ENCODE assay signal across 16 mouse cellular contexts in the genomic region with DNA sequence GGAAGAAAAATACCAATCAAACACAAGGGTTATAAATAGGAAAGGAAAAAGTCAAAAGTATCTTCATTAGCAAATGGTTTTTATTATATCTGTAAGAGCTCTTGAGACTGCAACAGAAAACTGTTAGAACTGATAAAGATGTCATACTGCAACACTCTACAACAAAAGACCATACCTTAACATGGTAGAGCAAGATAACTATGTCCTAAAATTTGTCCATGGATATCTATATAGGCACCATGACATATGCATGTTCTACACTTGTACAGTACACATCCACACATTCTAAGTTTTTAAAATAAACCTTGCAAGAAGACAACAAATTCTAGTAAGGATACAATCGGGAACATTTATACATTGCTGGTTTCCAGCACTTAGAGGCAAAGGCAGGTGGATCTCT.
"Had no signal": no experiment of that assay in that cellular context is flagged by ENCODE, and none has a peak within 500 bp of the region (broad histone marks: within the 10 kb centered on the region; RNA-seq: fewer than 3 reads in every experiment).

No protein-coding gene starts in this region.

- H3K27ac ChIP-seq: neural tube, embryonic 13.5 days; neural tube, embryonic 15.5 days; stomach, embryonic 15.5 days; stomach, postnatal 0 days had no signal

- H3K9me3 ChIP-seq: neural tube, embryonic 13.5 days; neural tube, embryonic 15.5 days; stomach, embryonic 15.5 days had no signal

- H3K4me1 ChIP-seq: neural tube, embryonic 13.5 days; neural tube, embryonic 15.5 days; stomach, embryonic 15.5 days had no signal

- H3K4me2 ChIP-seq: neural tube, embryonic 13.5 days; neural tube, embryonic 15.5 days; stomach, embryonic 15.5 days had no signal

- H3K27me3 ChIP-seq: neural tube, embryonic 13.5 days; neural tube, embryonic 15.5 days; stomach, embryonic 15.5 days had no signal

- DNase-seq: retina, postnatal 1 day; right cerebral cortex, adult 18-20 months; right cerebral cortex, postnatal 14 days; right cerebral cortex, postnatal 25 days; right cerebral cortex, postnatal 4 days; spleen, adult 18-20 months; thymus, adult 18-20 months; thymus, adult 2 months; thymus, postnatal 14 days; thymus, postnatal 25 days; thymus, postnatal 36 days; thymus, postnatal 4 days had no signal

- H3K9ac ChIP-seq: neural tube, embryonic 13.5 days; neural tube, embryonic 15.5 days; stomach, embryonic 15.5 days had no signal

- H3K4me3 ChIP-seq: neural tube, embryonic 13.5 days; neural tube, embryonic 15.5 days; stomach, embryonic 15.5 days had no signal

- H3K36me3 ChIP-seq: neural tube, embryonic 15.5 days; stomach, embryonic 15.5 days had no signal
